Mouse (Mus musculus): Measurements from ENCODE around the gene Daam2.

DNA sequence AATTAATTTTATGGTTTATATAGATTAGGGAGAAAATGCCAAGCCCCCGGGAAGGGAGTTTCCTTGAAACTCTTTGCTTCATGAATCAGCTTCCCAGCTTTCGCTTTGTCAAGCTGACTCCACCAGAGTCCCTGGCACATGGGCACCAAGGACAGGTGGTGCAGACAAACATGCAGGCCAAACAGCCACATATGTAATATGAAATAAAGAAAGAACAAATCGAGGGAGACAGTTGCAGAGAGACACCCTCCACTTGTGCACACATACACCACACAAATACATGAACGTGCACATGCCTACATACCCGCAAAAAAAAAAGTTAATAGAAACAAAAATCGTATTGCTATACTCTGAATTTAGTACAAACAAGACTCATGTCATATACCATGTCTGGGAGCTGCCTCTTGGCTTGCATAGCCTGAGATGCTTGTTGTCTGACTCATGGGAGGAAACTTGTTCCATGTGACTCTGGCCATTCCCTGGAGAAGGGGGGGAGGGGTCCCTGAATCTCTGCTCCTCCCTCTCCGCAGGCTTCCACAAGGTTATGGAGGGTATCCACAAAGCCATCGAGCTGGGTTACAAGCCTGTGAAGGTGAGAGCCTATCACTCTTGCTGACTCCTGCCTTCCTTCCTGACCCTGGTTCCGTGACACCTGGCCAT is 115.4 kb downstream of the Daam2 start:
- TF ChIP-seq CTCF (IDR thresholded peaks at IDR 0.05), result no peak
- TF ChIP-seq EP300 (IDR thresholded peaks at IDR 0.05), result no peak
